Mouse (Mus musculus): ENCODE measurements around the gene Bdp1. TPM values are rescaled to one million over a fixed set of nuclear protein-coding genes. Genes with fewer than 3 reads are reported as not detected.

The Bdp1 gene
- total RNA-seq, 2 experiments from 2014 or later = 10.9 to 19.6 TPM

GRCm38 (mm10) chr13:100001790-100002196, 102.1 kb downstream of the Bdp1 start:
- DNase-seq = peak; percentile 79

- DNase-seq = no peak
These were observed 104.8 kb downstream of the Bdp1 start for GRCm38 (mm10) chr13:99999078-99999477.

GRCm38 (mm10) chr13:99998099-99998498, 105.8 kb downstream of the Bdp1 start:
- DNase-seq = no peak

- DNase-seq = no peak
These were observed 114.3 kb downstream of the Bdp1 start for GRCm38 (mm10) chr13:99989592-99989991.

- no peak for DNase-seq
These were observed 120.5 kb downstream of the Bdp1 start for GRCm38 (mm10) chr13:99983320-99983719.

GRCm38 (mm10) chr13:99979406-99979805, 124.5 kb downstream of the Bdp1 start:
- no peak for DNase-seq

- no peak for DNase-seq
These were observed 133.8 kb downstream of the Bdp1 start for GRCm38 (mm10) chr13:99970089-99970488.

Other genes with a start within 250 kb of the Bdp1 start
- gene Cartpt, start 203.0 kb downstream of the Bdp1 start, total RNA-seq (2021) = not detected
- 10 to 100 TPM; 30.5 to 31.5 TPM for gene Mccc2, start 88.4 kb downstream of the Bdp1 start, total RNA-seq (2021)
- 10 to 100 TPM; 25.0 to 27.1 TPM for gene Serf1, start 3.9 kb upstream of the Bdp1 start, total RNA-seq (2021)
- 10 to 100 TPM; 20.5 to 26.2 TPM for gene Smn1, start 20.8 kb upstream of the Bdp1 start, total RNA-seq (2021)
- under 1 TPM; 0.19 to 0.38 TPM for gene Naip2, start 98.0 kb upstream of the Bdp1 start, total RNA-seq (2021)
- under 1 TPM; 0.14 to 0.20 TPM for gene Naip5, start 142.3 kb upstream of the Bdp1 start, total RNA-seq (2021)
- gene Naip6, start 213.6 kb upstream of the Bdp1 start, total RNA-seq (2021) = under 1 TPM; 0.09 to 0.11 TPM